Mouse (Mus musculus) olfactory bulb, adult 2 months (tissue): Measurements from ENCODE around the gene Spata5.

ENCODE experiments used
- CTCF ChIP-seq: fragments of 200-500 bp; IDR thresholded peaks from 2 replicates; pipeline ENCODE4 v1.5.1; 2012; ENCODE audit warnings: low read depth, mild to moderate bottlenecking, low read length, moderate library complexity; ENCODE audit not compliant: insufficient read depth
- POLR2A ChIP-seq: fragments of 200-500 bp; IDR thresholded peaks from 2 replicates; pipeline ENCODE4 v1.6.1; 2012; ENCODE audit warnings: mild to moderate bottlenecking, low read depth, low read length, moderate library complexity; ENCODE audit not compliant: insufficient read depth

- TF ChIP-seq CTCF (no peak), POLR2A (no peak)
These were observed 23.7 kb downstream of the Spata5 start for GRCm38 (mm10) chr3:37443409-37443808.
